Mouse (Mus musculus) embryonic stem cell, embryonic (primary cell): Measurements from ENCODE around the gene Naxd.
"Not testable (repeated sequence)": the region's sequence is repeated elsewhere in the genome, so short reads cannot be mapped to it uniquely, and the experiment has no call there.

ENCODE experiments used
- CTCF ChIA-PET, 4 experiments: fragments of 300-600 bp in 2 of 4; fragments of 350-600 bp in 2 of 4; sonication (Branson Sonifier 250); formaldehyde crosslinking; loops; one replicate each; lab custom pipeline; 2022; ENCODE audit warnings: inconsistent platforms in 2 of 4; lab: Charles Lee
- POLR2A ChIA-PET, 4 experiments: fragments of 300-600 bp in 2 of 4; fragments of 350-600 bp in 2 of 4; sonication (Branson Sonifier 250); formaldehyde crosslinking; loops; one replicate each; lab custom pipeline; 2022; ENCODE audit warnings: antibody characterized with exemption in 4 of 4, inconsistent platforms in 1 of 4; lab: Charles Lee

The Naxd gene

GRCm38 (mm10) chr8:11523331-11523730, 26.0 kb downstream of the Naxd start:
- POLR2A ChIA-PET = interaction anchor here in 3 of 4 experiments (0.5 to 6.2 kb wide), 15 partner anchors 8 to 211 kb away, joined by 3 to 47 read pairs (median 4); partner anchors contain the start of genes Ing1 (in 2 of the 3), Col4a1 (in 1 of the 3) and Col4a2 (in 1 of the 3)
- CTCF ChIA-PET = interaction anchor here in 2 of 4 experiments (0.6 to 1.3 kb wide), 2 partner anchors 24 to 104 kb away, joined by 3 to 6 read pairs; no protein-coding TSS in a partner anchor

- ChIA-PET CTCF (interaction anchor here in 2 of 4 experiments (0.6 to 1.7 kb wide), 5 partner anchors 13 to 56 kb away, joined by 3 to 5 read pairs (median 5); partner anchors contain the start of gene Cars2 (in 1 of the 2)), POLR2A (interaction anchor here (0.7 to 2.2 kb wide), 14 partner anchors 10 to 172 kb away, joined by 3 to 12 read pairs (median 3); partner anchors contain the start of genes Ing1 (in 2 of the 4) and Naxd (in 1 of the 4))
Observed at GRCm38 (mm10) chr8:11530155-11530770, 33.0 kb downstream of the Naxd start.

- POLR2A ChIA-PET = interaction anchor here in 3 of 4 experiments (0.7 to 2.2 kb wide), 11 partner anchors 9 to 171 kb away, joined by 3 to 12 read pairs (median 3); partner anchors contain the start of genes Ing1 (in 2 of the 3) and Naxd (in 1 of the 3)
- CTCF ChIA-PET = interaction anchor here in 2 of 4 experiments (1.0 to 1.7 kb wide), 4 partner anchors 13 to 24 kb away, joined by 3 to 5 read pairs (median 4); partner anchors contain the start of gene Cars2 (in 1 of the 2)
Observed at GRCm38 (mm10) chr8:11530849-11531248, 33.5 kb downstream of the Naxd start.

GRCm38 (mm10) chr8:11534494-11534893, 37.2 kb downstream of the Naxd start:
- CTCF ChIA-PET = interaction anchor here in 1 of 4 experiments (1.6 kb wide), 1 partner anchor 28 kb away, joined by 5 read pairs; no protein-coding TSS in a partner anchor
- POLR2A ChIA-PET = interaction anchor here in 2 of 4 experiments (1.2 to 13.8 kb wide), 5 partner anchors 10 to 23 kb away, joined by 3 to 181 read pairs (median 7); partner anchors contain the start of gene Ing1 (in 1 of the 2)

GRCm38 (mm10) chr8:11539049-11539448, 41.7 kb downstream of the Naxd start:
- ChIA-PET CTCF (interaction anchor here in 1 of 4 experiments (1.6 kb wide), 1 partner anchor 8 kb away, joined by 6 read pairs; no protein-coding TSS in a partner anchor), POLR2A (interaction anchor here in 2 of 4 experiments (1.0 to 13.8 kb wide), 4 partner anchors 8 to 19 kb away, joined by 3 to 181 read pairs (median 8); partner anchors contain the start of gene Ing1 (in 2 of the 2))

GRCm38 (mm10) chr8:11540182-11540581, 42.9 kb downstream of the Naxd start:
- ChIA-PET POLR2A (interaction anchor here in 3 of 4 experiments (0.7 to 13.8 kb wide), 7 partner anchors 10 to 42 kb away, joined by 3 to 181 read pairs (median 3); partner anchors contain the start of gene Ing1 (in 1 of the 3)), CTCF (interaction anchor here in 3 of 4 experiments (0.5 to 0.7 kb wide), 3 partner anchors 10 to 53 kb away, joined by 3 to 5 read pairs (median 3); no protein-coding TSS in a partner anchor)

- ChIA-PET CTCF (interaction anchor here in 1 of 4 experiments (0.7 kb wide), 1 partner anchor 35 kb away, joined by 3 read pairs; no protein-coding TSS in a partner anchor), POLR2A (interaction anchor here in 3 of 4 experiments (0.7 to 13.8 kb wide), 9 partner anchors 12 to 64 kb away, joined by 3 to 181 read pairs (median 4); partner anchors contain the start of genes Ing1 (in 3 of the 3) and Rab20 (in 1 of the 3))
Observed at GRCm38 (mm10) chr8:11542031-11542430, 44.7 kb downstream of the Naxd start.

- ChIA-PET CTCF (interaction anchor here in 1 of 4 experiments (0.8 kb wide), 1 partner anchor 13 kb away, joined by 3 read pairs; no protein-coding TSS in a partner anchor), POLR2A (interaction anchor here in 3 of 4 experiments (0.7 to 13.8 kb wide), 8 partner anchors 13 to 159 kb away, joined by 3 to 181 read pairs (median 4); partner anchors contain the start of genes Ing1 (in 2 of the 3) and Rab20 (in 1 of the 3))
Observed at GRCm38 (mm10) chr8:11542866-11543265, 45.6 kb downstream of the Naxd start.

GRCm38 (mm10) chr8:11544386-11544785, 47.1 kb downstream of the Naxd start:
- ChIA-PET POLR2A (interaction anchor here in 3 of 4 experiments (1.0 to 13.8 kb wide), 5 partner anchors 11 to 157 kb away, joined by 3 to 181 read pairs (median 4); partner anchors contain the start of gene Ing1 (in 3 of the 3)), CTCF (interaction anchor here in 2 of 4 experiments (0.6 to 0.8 kb wide), 3 partner anchors 11 to 225 kb away, joined by 3 to 6 read pairs (median 5); no protein-coding TSS in a partner anchor)

GRCm38 (mm10) chr8:11547063-11547462, 49.8 kb downstream of the Naxd start:
- CTCF ChIA-PET = interaction anchor here in 3 of 4 experiments (0.6 to 2.4 kb wide), 30 partner anchors 8 to 377 kb away, joined by 3 to 16 read pairs (median 3); partner anchors contain the start of genes Ing1 (in 2 of the 3), 1700016D06Rik (in 1 of the 3) and Ankrd10 (in 1 of the 3)
- POLR2A ChIA-PET = interaction anchor here (0.5 to 13.8 kb wide), 20 partner anchors 8 to 346 kb away, joined by 3 to 181 read pairs (median 4); partner anchors contain the start of genes Ing1 (in 4 of the 4), Ankrd10 (in 2 of the 4) and 1700016D06Rik (in 1 of the 4)

- ChIA-PET POLR2A (interaction anchor here in 2 of 4 experiments (0.8 to 1.6 kb wide), 6 partner anchors 8 to 85 kb away, joined by 3 to 6 read pairs (median 3); partner anchors contain the start of gene Ankrd10 (in 1 of the 2)), CTCF (interaction anchor here (0.6 to 1.2 kb wide), 6 partner anchors 9 to 173 kb away, joined by 3 to 4 read pairs (median 4); no protein-coding TSS in a partner anchor)
Observed at GRCm38 (mm10) chr8:11549706-11550105, 52.4 kb downstream of the Naxd start.

- ChIA-PET CTCF (interaction anchor here in 3 of 4 experiments (0.8 to 1.2 kb wide), 5 partner anchors 10 to 162 kb away, joined by 3 to 4 read pairs (median 4); no protein-coding TSS in a partner anchor), POLR2A (interaction anchor here in 3 of 4 experiments (0.6 to 1.2 kb wide), 6 partner anchors 10 to 85 kb away, joined by 3 to 4 read pairs (median 3); partner anchors contain the start of gene Ankrd10 (in 1 of the 3))
Observed at GRCm38 (mm10) chr8:11550281-11550948, 53.1 kb downstream of the Naxd start, which contains the start of gene Cars2. TSS of gene Cars2 (minus strand) at chr8:11550783.

- POLR2A ChIA-PET = interaction anchor here in 2 of 4 experiments (0.7 to 8.3 kb wide), 8 partner anchors 10 to 372 kb away, joined by 3 to 181 read pairs (median 7); partner anchors contain the start of genes Ankrd10 (in 2 of the 2), 1700016D06Rik (in 1 of the 2) and Naxd (in 1 of the 2)
- CTCF ChIA-PET = not testable (repeated sequence)
Observed at GRCm38 (mm10) chr8:11551497-11551896, 54.2 kb downstream of the Naxd start.

GRCm38 (mm10) chr8:11552390-11552789, 55.1 kb downstream of the Naxd start:
- CTCF ChIA-PET = no interaction called here
- POLR2A ChIA-PET = interaction anchor here in 3 of 4 experiments (0.6 to 8.3 kb wide), 17 partner anchors 11 to 558 kb away, joined by 3 to 181 read pairs (median 3); partner anchors contain the start of genes Ankrd10 (in 2 of the 3), 1700016D06Rik (in 1 of the 3) and Naxd (in 1 of the 3)

- CTCF ChIA-PET = interaction anchor here (0.6 to 1.3 kb wide), 7 partner anchors 8 to 854 kb away, joined by 3 to 10 read pairs (median 3); partner anchors contain the start of gene Naxd (in 1 of the 4)
- POLR2A ChIA-PET = interaction anchor here (0.5 to 8.3 kb wide), 146 partner anchors 7 to 1650 kb away, joined by 3 to 189 read pairs (median 4); partner anchors contain the start of genes Ankrd10 (in 3 of the 4), Naxd (in 3 of the 4), 1700016D06Rik (in 2 of the 4) and Col4a1 (in 2 of the 4)
Observed at GRCm38 (mm10) chr8:11554799-11555719, 57.8 kb downstream of the Naxd start, which contains the start of gene Ing1. TSS of gene Ing1 (plus strand) at chr8:11555571.
